In genomic region chr17:56996506-56996905, GRCm38 (mm10) we compare ENCODE assay signal across 8 mouse cellular contexts. TPM values are rescaled to one million over a fixed set of nuclear protein-coding genes. Genes with fewer than 3 reads are reported as not detected.
DNase-seq lines count a peak whose midpoint lies in the region; ATAC-seq and TF ChIP-seq lines count a peak whose summit lies in the region.

No protein-coding gene starts in this region.

- peak; percentile 0; the same call in 1 of the 2 replicates for ATAC-seq in neural tube, embryonic 11.5 days (ENCODE audit: insufficient read depth, low FRiP score, low TSS enrichment)
- no peak for ATAC-seq in liver, embryonic 12.5 days

- H3K4me3 ChIP-seq in heart, adult 2 months = no peak overlapping the region
- no peak overlapping the region for H3K4me3 ChIP-seq in neural tube, embryonic 11.5 days (ENCODE audit: low read depth, low read length)
- H3K4me3 ChIP-seq in liver, embryonic 12.5 days = peak overlapping the region; percentile 80
- no peak overlapping the region for H3K4me3 ChIP-seq in thymus, adult 2 months (ENCODE audit: control insufficient read depth, insufficient read depth, low read length)

- intact Hi-C loops in heart, adult 2 months (cut with DNase I) = loop anchor here (1.0 to 2.0 kb wide), 4 partner anchors 100 to 338 kb away; no protein-coding TSS in a partner anchor

- TF ChIP-seq POLR2A in heart, adult 2 months (IDR thresholded peaks at IDR 0.05; ENCODE audit: insufficient read depth, low read depth, low read length) = no peak
- TF ChIP-seq POLR2A in thymus, adult 2 months (IDR thresholded peaks at IDR 0.05; ENCODE audit: control insufficient read depth, extremely low read depth, insufficient read depth, low read length, poor library complexity) = no peak

- H3K36me3 ChIP-seq in heart, adult 2 months (ENCODE audit: control insufficient read depth, insufficient read depth, low read length) = no peaks in the 10 kb centered on the region
- H3K36me3 ChIP-seq in neural tube, embryonic 11.5 days (ENCODE audit: control insufficient read depth, insufficient read depth, low read length) = peaks cover 25% of the 10 kb centered on the region
- H3K36me3 ChIP-seq in liver, embryonic 12.5 days = peaks cover 73% of the 10 kb centered on the region
- H3K36me3 ChIP-seq in splenic B cell, adult 2 months (ENCODE audit: control insufficient read depth, insufficient read depth, low read length, poor library complexity, severe bottlenecking) = no peaks in the 10 kb centered on the region; the same call in 1 of the 2 replicates
- peaks cover 15% of the 10 kb centered on the region; the same call in 1 of the 2 replicates for H3K36me3 ChIP-seq in thymus, adult 2 months (ENCODE audit: control insufficient read depth, insufficient read depth, low read length)

- no peak for TF ChIP-seq EP300 in heart, adult 2 months (IDR thresholded peaks at IDR 0.05; ENCODE audit: insufficient read depth, low read depth, low read length)

- H3K4me1 ChIP-seq in heart, adult 2 months (ENCODE audit: control insufficient read depth, insufficient read depth, low read length) = peaks cover 4% of the 10 kb centered on the region; the same call in 1 of the 2 replicates
- peaks cover 4% of the 10 kb centered on the region for H3K4me1 ChIP-seq in neural tube, embryonic 11.5 days (ENCODE audit: control insufficient read depth, insufficient read depth, low read length)
- peaks cover 33% of the 10 kb centered on the region for H3K4me1 ChIP-seq in liver, embryonic 12.5 days
- H3K4me1 ChIP-seq in thymus, adult 2 months (replicated peaks; ENCODE audit: control insufficient read depth, insufficient read depth, low read length) = peaks cover 5% of the 10 kb centered on the region

- H3K27me3 ChIP-seq in heart, adult 2 months (ENCODE audit: control insufficient read depth, insufficient read depth, low read length) = no peaks in the 10 kb centered on the region
- no peaks in the 10 kb centered on the region for H3K27me3 ChIP-seq in neural tube, embryonic 11.5 days (ENCODE audit: control insufficient read depth, insufficient read depth, low read length)
- no peaks in the 10 kb centered on the region for H3K27me3 ChIP-seq in liver, embryonic 12.5 days (replicated peaks)
- no peaks in the 10 kb centered on the region for H3K27me3 ChIP-seq in splenic B cell, adult 2 months (ENCODE audit: control insufficient read depth, insufficient read depth, low read length, poor library complexity, severe bottlenecking)
- H3K27me3 ChIP-seq in thymus, adult 2 months (ENCODE audit: control insufficient read depth, insufficient read depth, low read length) = no peaks in the 10 kb centered on the region

- no peaks in the 10 kb centered on the region for H3K79me2 ChIP-seq in heart, adult 2 months (replicated peaks; ENCODE audit: control insufficient read depth, insufficient read depth, low read length)

- no peaks in the 10 kb centered on the region for H3K9me3 ChIP-seq in neural tube, embryonic 11.5 days (ENCODE audit: control insufficient read depth, low read length)
- no peaks in the 10 kb centered on the region for H3K9me3 ChIP-seq in liver, embryonic 12.5 days (replicated peaks)

- no peak for DNase-seq in heart, adult 2 months
- DNase-seq in heart, adult 11 months = no peak
- DNase-seq in neural tube, embryonic 11.5 days (ENCODE audit: low spot score) = no peak
- DNase-seq in neural tube, embryonic 10.5 days (ENCODE audit: extremely low spot score, low spot score) = no peak
- DNase-seq in splenic B cell, adult 2 months (ENCODE audit: low read depth, low spot score) = peak; percentile 31
- DNase-seq in thymus, adult 2 months = no peak
- DNase-seq in layer of hippocampus, postnatal 14 days (ENCODE audit: low spot score in 2 of 2) = no peak

- peak overlapping the region; percentile 66 for H3K27ac ChIP-seq in heart, adult 2 months
- no peak overlapping the region for H3K27ac ChIP-seq in neural tube, embryonic 11.5 days (ENCODE audit: low read depth, low read length)
- no peak overlapping the region for H3K27ac ChIP-seq in liver, embryonic 12.5 days
- H3K27ac ChIP-seq in thymus, adult 2 months (ENCODE audit: control insufficient read depth, insufficient read depth, low read length) = no peak overlapping the region

- 64% methylated on average over 2 of the region's 2 CpGs for WGBS in heart, adult 2 months
- 72% methylated on average over 2 of the region's 2 CpGs for WGBS in neural tube, embryonic 11.5 days
- 71% methylated on average over 2 of the region's 2 CpGs for WGBS in liver, embryonic 12.5 days (ENCODE audit: insufficient replicate concordance)
- WGBS in thymus, adult 2 months = 76% methylated on average over 2 of the region's 2 CpGs

- TF ChIP-seq CTCF in heart, adult 2 months (IDR thresholded peaks at IDR 0.05) = no peak
- no peak for TF ChIP-seq CTCF in thymus, adult 2 months (IDR thresholded peaks at IDR 0.05; ENCODE audit: borderline replicate concordance, control insufficient read depth, extremely low read depth, insufficient read depth, low read length, poor library complexity)

- H3K9ac ChIP-seq in heart, adult 2 months (ENCODE audit: low read depth, low read length) = no peak overlapping the region
- H3K9ac ChIP-seq in neural tube, embryonic 11.5 days (ENCODE audit: low read length) = no peak overlapping the region
- peak overlapping the region; percentile 52 for H3K9ac ChIP-seq in liver, embryonic 12.5 days

- H3K4me2 ChIP-seq in neural tube, embryonic 11.5 days (ENCODE audit: low read depth) = no peak overlapping the region
- peak overlapping the region; percentile 81 for H3K4me2 ChIP-seq in liver, embryonic 12.5 days

RNA-seq across cellular contexts. Expression of gene Alkbh7, which starts 0.6 kb away (rescaled TPM):
- 10 to 100 TPM; 65.3 to 72.8 TPM for total RNA-seq in heart, adult 2 months (2021)
- 74.5 and 90.8 TPM in 2 replicates for polyA plus RNA-seq in heart, adult 2 months (2012; rRNA removed)
- 37.0 and 39.8 TPM in 2 replicates for polyA plus RNA-seq in neural tube, embryonic 11.5 days (2014; fragmentation: Nextera tagmentation; extraction: Ambion mirVana)
- polyA plus RNA-seq in liver, embryonic 12.5 days (2016; fragmentation: Nextera tagmentation; extraction: Ambion mirVana) = 24.5 and 25.1 TPM in 2 replicates
- polyA plus RNA-seq in thymus, adult 2 months (2012; rRNA removed) = 26.7 and 32.2 TPM in 2 replicates
- 10 to 100 TPM; 18.2 to 22.3 TPM for total RNA-seq in layer of hippocampus, postnatal 14 days (2021)

RNA-seq across cellular contexts. Expression of gene Pspn, which starts 3.3 kb away (rescaled TPM):
- not detected for total RNA-seq in heart, adult 2 months (2021)
- not detected in 2 replicates for polyA plus RNA-seq in heart, adult 2 months (2012; rRNA removed)
- polyA plus RNA-seq in neural tube, embryonic 11.5 days (2014; fragmentation: Nextera tagmentation; extraction: Ambion mirVana) = not detected in 2 replicates
- polyA plus RNA-seq in liver, embryonic 12.5 days (2016; fragmentation: Nextera tagmentation; extraction: Ambion mirVana) = 0.29 and 0.31 TPM in 2 replicates
- not detected in 2 replicates for polyA plus RNA-seq in thymus, adult 2 months (2012; rRNA removed)
- not detected for total RNA-seq in layer of hippocampus, postnatal 14 days (2021)

RNA-seq across cellular contexts. Expression of gene Clpp, which starts 6.4 kb away (rescaled TPM):
- 10 to 100 TPM; 72.1 to 84.9 TPM for total RNA-seq in heart, adult 2 months (2021)
- 150 and 155 TPM in 2 replicates for polyA plus RNA-seq in heart, adult 2 months (2012; rRNA removed)
- polyA plus RNA-seq in neural tube, embryonic 11.5 days (2014; fragmentation: Nextera tagmentation; extraction: Ambion mirVana) = 142 and 156 TPM in 2 replicates
- 108 and 115 TPM in 2 replicates for polyA plus RNA-seq in liver, embryonic 12.5 days (2016; fragmentation: Nextera tagmentation; extraction: Ambion mirVana)
- polyA plus RNA-seq in thymus, adult 2 months (2012; rRNA removed) = 131 and 144 TPM in 2 replicates
- total RNA-seq in layer of hippocampus, postnatal 14 days (2021) = 10 to 100 TPM; 56.1 to 58.3 TPM

RNA-seq across cellular contexts. Expression of gene Acer1, which starts 14.6 kb away (rescaled TPM):
- total RNA-seq in heart, adult 2 months (2021) = not detected
- polyA plus RNA-seq in heart, adult 2 months (2012; rRNA removed) = not detected in 2 replicates
- polyA plus RNA-seq in neural tube, embryonic 11.5 days (2014; fragmentation: Nextera tagmentation; extraction: Ambion mirVana) = not detected in 2 replicates
- polyA plus RNA-seq in liver, embryonic 12.5 days (2016; fragmentation: Nextera tagmentation; extraction: Ambion mirVana) = not detected in 2 replicates
- polyA plus RNA-seq in thymus, adult 2 months (2012; rRNA removed) = 0.14 and 0.32 TPM in 2 replicates
- total RNA-seq in layer of hippocampus, postnatal 14 days (2021) = not detected

RNA-seq across cellular contexts. Expression of gene Gtf2f1, which starts 14.6 kb away (rescaled TPM):
- 10 to 100 TPM; 20.7 TPM for total RNA-seq in heart, adult 2 months (2021)
- 12.3 and 14.3 TPM in 2 replicates for polyA plus RNA-seq in heart, adult 2 months (2012; rRNA removed)
- polyA plus RNA-seq in neural tube, embryonic 11.5 days (2014; fragmentation: Nextera tagmentation; extraction: Ambion mirVana) = 78.1 and 85.0 TPM in 2 replicates
- 76.4 and 78.5 TPM in 2 replicates for polyA plus RNA-seq in liver, embryonic 12.5 days (2016; fragmentation: Nextera tagmentation; extraction: Ambion mirVana)
- 40.8 and 42.9 TPM in 2 replicates for polyA plus RNA-seq in thymus, adult 2 months (2012; rRNA removed)
- 10 to 100 TPM; 51.0 to 56.0 TPM for total RNA-seq in layer of hippocampus, postnatal 14 days (2021)
